Mouse (Mus musculus) spleen, adult 12 weeks (tissue): ENCODE data around the gene Obox5.
"Not testable (repeated sequence)": the region's sequence is repeated elsewhere in the genome, so short reads cannot be mapped to it uniquely, and the experiment has no call there.

Experiments
- DNase-seq: peaks from one replicate; pipeline ENCODE4 v3.0.0; 2022; ENCODE audit warnings: low spot score

Gene Obox5

DNA sequence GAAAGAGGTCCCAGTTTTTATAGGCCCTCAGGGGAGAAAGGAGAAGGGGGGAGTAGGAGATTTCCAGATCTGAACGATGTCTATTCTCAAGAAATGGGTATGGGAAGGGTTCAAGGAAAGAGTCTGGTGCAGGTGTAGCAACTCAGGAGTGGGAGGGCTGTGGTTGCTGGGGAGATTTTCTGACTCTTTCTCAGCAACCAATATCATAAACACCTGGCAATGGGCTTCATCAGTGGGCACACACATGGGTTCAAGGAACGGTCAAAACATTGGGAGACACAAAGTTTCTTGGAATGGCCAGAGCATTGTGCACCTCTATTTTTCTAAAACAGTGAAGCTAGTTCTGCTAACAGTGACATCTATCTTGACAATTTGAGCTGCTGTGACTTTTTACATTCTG, at the start of gene Obox5:
Obox5 (plus strand) TSS at position 301 of the 400 bp plus-strand sequence.
- not testable (repeated sequence) for DNase-seq

DNA sequence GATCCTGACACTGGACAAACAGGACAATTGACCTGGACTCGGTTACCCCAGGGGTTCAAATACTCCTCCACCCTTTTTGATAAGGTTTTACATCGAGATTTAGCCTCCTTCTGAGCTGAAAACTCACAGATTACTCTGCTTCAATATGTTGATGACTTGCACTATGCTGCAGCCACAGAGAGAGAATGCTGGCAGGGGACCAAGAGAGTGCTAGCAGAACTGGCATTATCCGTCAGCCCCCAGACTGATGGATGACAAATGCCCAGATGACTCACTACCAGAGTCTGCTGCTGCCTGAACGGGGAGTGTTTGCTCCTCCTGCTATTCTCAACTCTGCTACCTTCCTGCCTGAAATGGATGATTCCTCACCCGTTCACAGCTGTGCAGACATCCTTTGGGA, 635 bp upstream of the Obox5 start:
- DNase-seq: not testable (repeated sequence)
